Mouse (Mus musculus) B cell, adult 62 days (primary cell): Measurements from ENCODE around the gene Olfr640. TPM values are rescaled to one million over a fixed set of nuclear protein-coding genes. Genes with fewer than 3 reads are reported as not detected.

Source experiments
- total RNA-seq: library from RNA; stranded (reverse); gene quantifications from 4 replicates; pipeline ENCODE4 v1.2.4, GENCODE M21; 2023

The Olfr640 gene
- total RNA-seq = not detected in 4 replicates

GRCm38 (mm10) chr7:104025473-104025872 is at the start of gene Olfr640:
Gene Olfr640, minus strand, starts transcription at chr7:104025573.

GRCm38 (mm10) chr7:104071769-104072168 is 46.4 kb upstream of the Olfr640 start, which contains the start of gene Olfr644:
Gene Olfr644, minus strand, starts transcription at chr7:104071869.

GRCm38 (mm10) chr7:104061345-104061744 is 36.0 kb upstream of the Olfr640 start, which contains the start of gene 4930516K23Rik:
Gene 4930516K23Rik, minus strand, starts transcription at chr7:104061445.

GRCm38 (mm10) chr7:104052566-104052965 is 27.2 kb upstream of the Olfr640 start, which contains the start of gene Olfr642:
Gene Olfr642, minus strand, starts transcription at chr7:104052666.

GRCm38 (mm10) chr7:104035145-104035544 is 9.8 kb upstream of the Olfr640 start, which contains the start of gene Olfr641:
Gene Olfr641, plus strand, starts transcription at chr7:104035445.

GRCm38 (mm10) chr7:104017203-104017602 is 8.2 kb downstream of the Olfr640 start, which contains the start of gene Olfr639:
Gene Olfr639, minus strand, starts transcription at chr7:104017303.

GRCm38 (mm10) chr7:103998446-103998845 is 26.9 kb downstream of the Olfr640 start, which contains the start of gene Olfr638:
Gene Olfr638, plus strand, starts transcription at chr7:103998746.

GRCm38 (mm10) chr7:103970852-103971251 is 54.5 kb downstream of the Olfr640 start, which contains the start of gene Olfr635:
Gene Olfr635, plus strand, starts transcription at chr7:103971152.

Other genes starting within 250 kb of the Olfr640 start
- not detected in 4 replicates for gene Olfr68, start 245.9 kb downstream of the Olfr640 start, total RNA-seq
- not detected in 4 replicates for gene Olfr67, start 233.8 kb downstream of the Olfr640 start, total RNA-seq
- 4.4 to 21.0 TPM (median 14.7 TPM) in 4 replicates for gene Hbb-bt, start 211.6 kb downstream of the Olfr640 start, total RNA-seq
- gene Hbb-bs, start 197.5 kb downstream of the Olfr640 start, total RNA-seq = 43.8 to 120 TPM (median 71.7 TPM) in 4 replicates
- not detected in 4 replicates for gene Hbb-bh2, start 185.1 kb downstream of the Olfr640 start, total RNA-seq
- not detected in 4 replicates for gene Hbb-bh1, start 182.4 kb downstream of the Olfr640 start, total RNA-seq
- gene Hbb-y, start 172.4 kb downstream of the Olfr640 start, total RNA-seq = not detected in 4 replicates
- gene Olfr66, start 139.3 kb downstream of the Olfr640 start, total RNA-seq = not detected in 4 replicates
- gene Olfr64, start 131.1 kb downstream of the Olfr640 start, total RNA-seq = not detected in 4 replicates
- not detected in 4 replicates for gene Olfr65, start 122.1 kb downstream of the Olfr640 start, total RNA-seq
- gene Olfr631, start 96.7 kb downstream of the Olfr640 start, total RNA-seq = not detected in 4 replicates
- gene Olfr632, start 91.2 kb downstream of the Olfr640 start, total RNA-seq = not detected in 4 replicates
- not detected in 4 replicates for gene Olfr633, start 81.1 kb downstream of the Olfr640 start, total RNA-seq
- gene Olfr635, start 54.4 kb downstream of the Olfr640 start, total RNA-seq = not detected in 4 replicates
- not detected in 4 replicates for gene Olfr638, start 26.8 kb downstream of the Olfr640 start, total RNA-seq
- gene Olfr639, start 8.3 kb downstream of the Olfr640 start, total RNA-seq = 0.28 TPM in 1 of 4 replicates, not detected in the others
- not detected in 4 replicates for gene Olfr641, start 9.9 kb upstream of the Olfr640 start, total RNA-seq
- gene Olfr642, start 27.1 kb upstream of the Olfr640 start, total RNA-seq = not detected in 4 replicates
- not detected in 4 replicates for gene 4930516K23Rik, start 35.9 kb upstream of the Olfr640 start, total RNA-seq
- gene Olfr644, start 46.3 kb upstream of the Olfr640 start, total RNA-seq = not detected in 4 replicates
- gene Olfr645, start 59.9 kb upstream of the Olfr640 start, total RNA-seq = not detected in 4 replicates
- 0.30 to 0.49 TPM (median 0.42 TPM) in 4 replicates for gene Olfr646, start 79.3 kb upstream of the Olfr640 start, total RNA-seq
- not detected in 4 replicates for gene Ubqln5, start 104.3 kb upstream of the Olfr640 start, total RNA-seq
- gene Olfr643, start 111.8 kb upstream of the Olfr640 start, total RNA-seq = not detected in 4 replicates
- not detected in 4 replicates for gene Ubqln3, start 117.7 kb upstream of the Olfr640 start, total RNA-seq
- gene Ubqlnl, start 125.0 kb upstream of the Olfr640 start, total RNA-seq = not detected in 4 replicates
- not detected in 4 replicates for gene Olfm5, start 139.3 kb upstream of the Olfr640 start, total RNA-seq
- not detected in 4 replicates for gene Olfr648, start 157.8 kb upstream of the Olfr640 start, total RNA-seq
- not detected in 4 replicates for gene Olfr649, start 170.4 kb upstream of the Olfr640 start, total RNA-seq
- gene Trim6, start 193.2 kb upstream of the Olfr640 start, total RNA-seq = 0.45 to 0.60 TPM (median 0.47 TPM) in 4 replicates
- gene Trim34a, start 218.9 kb upstream of the Olfr640 start, total RNA-seq = 53.5 to 60.3 TPM (median 54.2 TPM) in 4 replicates